Mouse (Mus musculus) erythroblast, adult 5-6 weeks (primary cell): ENCODE results near the gene Sh3pxd2a. TPM values are rescaled to one million over a fixed set of nuclear protein-coding genes. Genes with fewer than 3 reads are reported as not detected.

Experiments
- ATAC-seq: replicated peaks from 2 replicates; pipeline ENCODE4 v1.8.0; 2016; ENCODE audit warnings: moderate number of reproducible peaks, mild to moderate bottlenecking, moderate TSS enrichment, inconsistent platforms; ENCODE audit not compliant: poor library complexity, low FRiP score, severe bottlenecking
- total RNA-seq, 2 experiments: library from RNA; stranded (forward) in 1 of 2; stranded (reverse) in 1 of 2; fragments of 150-400 nt in 1 of 2; fragments of 200-764, 138-1000 nt in 1 of 2; gene quantifications; 2 replicates each; pipeline versions ENCODE4 v1.2.3 to v1.2.4; 2015 to 2017; ENCODE audit warnings: low replicate concordance in 2 of 2

Sh3pxd2a gene
- total RNA-seq, 2 experiments from 2014 or later: 0.19 to 1.4 TPM

GRCm38 (mm10) chr19:47303128-47303527 lies 161.1 kb downstream of the Sh3pxd2a start:
- ATAC-seq: no peak

GRCm38 (mm10) chr19:47302191-47302852 lies 161.9 kb downstream of the Sh3pxd2a start:
- ATAC-seq: no peak

- no peak for ATAC-seq
These were observed 162.7 kb downstream of the Sh3pxd2a start for GRCm38 (mm10) chr19:47301303-47302190.

- ATAC-seq: no peak
These were observed 166.1 kb downstream of the Sh3pxd2a start for GRCm38 (mm10) chr19:47298100-47298499.

- ATAC-seq: no peak
These were observed 171.7 kb downstream of the Sh3pxd2a start for GRCm38 (mm10) chr19:47292451-47292951.

GRCm38 (mm10) chr19:47291307-47292080 lies 172.7 kb downstream of the Sh3pxd2a start:
- ATAC-seq: no peak

- ATAC-seq: no peak
These were observed 177.2 kb downstream of the Sh3pxd2a start for GRCm38 (mm10) chr19:47286886-47287450.

GRCm38 (mm10) chr19:47285581-47285980 lies 178.6 kb downstream of the Sh3pxd2a start:
- no peak for ATAC-seq

- ATAC-seq: no peak
These were observed 181.4 kb downstream of the Sh3pxd2a start for GRCm38 (mm10) chr19:47282688-47283215.

- no peak for ATAC-seq
These were observed 182.1 kb downstream of the Sh3pxd2a start for GRCm38 (mm10) chr19:47282050-47282454.

GRCm38 (mm10) chr19:47280894-47281293 lies 183.3 kb downstream of the Sh3pxd2a start:
- ATAC-seq: no peak

GRCm38 (mm10) chr19:47279788-47280532 lies 184.2 kb downstream of the Sh3pxd2a start:
- no peak for ATAC-seq

- ATAC-seq: no peak
These were observed 184.8 kb downstream of the Sh3pxd2a start for GRCm38 (mm10) chr19:47279372-47279771.

GRCm38 (mm10) chr19:47276730-47277129 lies 187.5 kb downstream of the Sh3pxd2a start:
- ATAC-seq: no peak

GRCm38 (mm10) chr19:47270520-47270919 lies 193.7 kb downstream of the Sh3pxd2a start:
- no peak for ATAC-seq

- ATAC-seq: no peak
These were observed 194.5 kb downstream of the Sh3pxd2a start for GRCm38 (mm10) chr19:47269729-47270128.

GRCm38 (mm10) chr19:47267066-47267465 lies 197.1 kb downstream of the Sh3pxd2a start:
- no peak for ATAC-seq

- no peak for ATAC-seq
These were observed 198.0 kb downstream of the Sh3pxd2a start for GRCm38 (mm10) chr19:47266070-47266801.
